Mouse (Mus musculus) erythroid progenitor cell, adult 5-6 weeks (primary cell): Measurements from ENCODE around the gene Bnip1. TPM values are rescaled to one million over a fixed set of nuclear protein-coding genes. Genes with fewer than 3 reads are reported as not detected.
A peak's percentile ranks its signal among the peaks of the same experiment; 100 is the strongest.

ENCODE experiments used
- ATAC-seq: replicated peaks from 2 replicates; pipeline ENCODE4 v1.8.0; 2016; ENCODE audit warnings: moderate number of reproducible peaks, mild to moderate bottlenecking, moderate TSS enrichment, inconsistent platforms; ENCODE audit not compliant: poor library complexity, low FRiP score, severe bottlenecking
- total RNA-seq, 2 experiments: library from RNA; stranded (forward) in 1 of 2; stranded (reverse) in 1 of 2; fragments of 150-400 nt in 1 of 2; fragments of 186-747, 209-891 nt in 1 of 2; gene quantifications; 2 replicates each; pipeline versions ENCODE4 v1.2.3 to v1.2.4; 2015 to 2017; ENCODE audit warnings: low replicate concordance in 2 of 2

Gene Bnip1
- total RNA-seq (2015; ENCODE audit: low replicate concordance) (18.0 and 18.9 TPM in 2 replicates), total RNA-seq (2017; ENCODE audit: low replicate concordance) (13.9 and 16.8 TPM in 2 replicates)

GRCm38 (mm10) chr17:26780750-26781571 is at the start of gene Bnip1:
TSS of gene Bnip1 (plus strand) at chr17:26781066.
- peak; percentile 67 for ATAC-seq

GRCm38 (mm10) chr17:26742581-26742980 is 38.3 kb upstream of the Bnip1 start:
- no peak for ATAC-seq

- no peak for ATAC-seq
Observed at GRCm38 (mm10) chr17:26743294-26743693, 37.6 kb upstream of the Bnip1 start.

- ATAC-seq = no peak
Observed at GRCm38 (mm10) chr17:26749975-26750374, 30.9 kb upstream of the Bnip1 start.

GRCm38 (mm10) chr17:26752297-26752696 is 28.6 kb upstream of the Bnip1 start:
- no peak for ATAC-seq

- 0 out of 2 replicates have a peak, but pooled peaks have one; percentile 34 for ATAC-seq
Observed at GRCm38 (mm10) chr17:26753476-26753875, 27.4 kb upstream of the Bnip1 start.

- peak; percentile 89 for ATAC-seq
Observed at GRCm38 (mm10) chr17:26767100-26767753, 13.6 kb upstream of the Bnip1 start.

- ATAC-seq = peak; percentile 80
Observed at GRCm38 (mm10) chr17:26767754-26768124, 13.1 kb upstream of the Bnip1 start.

- ATAC-seq = no peak
Observed at GRCm38 (mm10) chr17:26776211-26776610, 4.7 kb upstream of the Bnip1 start.

GRCm38 (mm10) chr17:26778001-26778400 is 2.9 kb upstream of the Bnip1 start:
- ATAC-seq = no peak

GRCm38 (mm10) chr17:26778430-26779100 is 2.3 kb upstream of the Bnip1 start:
- ATAC-seq = no peak

GRCm38 (mm10) chr17:26779471-26779870 is 1.4 kb upstream of the Bnip1 start:
- no peak for ATAC-seq

GRCm38 (mm10) chr17:26781610-26782043 is 761 bp downstream of the Bnip1 start:
- peak; percentile 13; the same call in 1 of the 2 replicates for ATAC-seq

- ATAC-seq = peak; percentile 81
Observed at GRCm38 (mm10) chr17:26784525-26784924, 3.7 kb downstream of the Bnip1 start.

- ATAC-seq = no peak
Observed at GRCm38 (mm10) chr17:26786586-26786985, 5.7 kb downstream of the Bnip1 start.

GRCm38 (mm10) chr17:26788986-26789385 is 8.1 kb downstream of the Bnip1 start:
- ATAC-seq = no peak

- ATAC-seq = no peak
Observed at GRCm38 (mm10) chr17:26789460-26790268, 8.8 kb downstream of the Bnip1 start.

- ATAC-seq = no peak
Observed at GRCm38 (mm10) chr17:26790269-26791214, 9.7 kb downstream of the Bnip1 start.

GRCm38 (mm10) chr17:26791580-26791979 is 10.7 kb downstream of the Bnip1 start:
- no peak for ATAC-seq
